Mouse (Mus musculus) myocyte (in vitro differentiated cells): Measurements from ENCODE around the gene Prss32.

Experiments used
- MYOG ChIP-seq, 3 experiments: IDR thresholded peaks; one replicate each; pipeline ENCODE4 v1.6.1; 2011; ENCODE audit warnings: control low read depth in 2 of 3, low read depth in 2 of 3, mild to moderate bottlenecking in 2 of 3; ENCODE audit not compliant: insufficient read length in 2 of 3, control insufficient read depth in 1 of 3, insufficient read depth in 1 of 3
- POLR2A ChIP-seq: IDR thresholded peaks from one replicate; pipeline ENCODE4 v1.6.1; 2011; ENCODE audit warnings: low read depth, mild to moderate bottlenecking, control low read depth, moderate library complexity; ENCODE audit not compliant: insufficient read length
- POLR2AphosphoS2 ChIP-seq: IDR thresholded peaks from one replicate; pipeline ENCODE4 v1.6.1; 2011; ENCODE audit warnings: low read depth, control low read depth; ENCODE audit not compliant: insufficient read length
- TCF12 ChIP-seq: IDR thresholded peaks from one replicate; pipeline ENCODE4 v1.6.1; 2011; ENCODE audit warnings: mild to moderate bottlenecking, control low read depth; ENCODE audit not compliant: poor library complexity, insufficient read depth, severe bottlenecking
- USF1 ChIP-seq: IDR thresholded peaks from one replicate; pipeline ENCODE4 v1.6.1; 2011; ENCODE audit warnings: low read depth, mild to moderate bottlenecking, control low read depth, moderate library complexity

DNA sequence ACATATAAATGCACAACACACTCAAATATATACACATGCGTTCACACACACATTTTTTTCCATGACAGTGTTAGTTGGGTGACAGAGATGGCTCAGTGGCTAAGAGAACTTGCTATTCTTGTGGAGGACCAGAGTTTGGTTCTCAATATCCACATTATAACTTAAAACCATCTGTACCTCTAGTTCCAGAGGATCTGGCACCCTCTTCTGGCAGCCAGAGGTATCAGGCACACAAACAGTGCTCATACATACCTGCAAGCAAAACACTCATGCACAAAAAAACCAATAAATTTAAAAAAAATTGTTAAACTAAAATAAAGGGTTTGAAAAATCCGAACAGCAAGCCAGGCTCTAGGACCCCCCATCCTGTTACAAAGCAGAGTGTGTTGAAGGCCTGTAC, 6.4 kb downstream of the Prss32 start:
- TF ChIP-seq USF1 (no peak), TCF12 (no peak), POLR2AphosphoS2 (no peak), POLR2A (no peak), MYOG (IDR thresholded peaks at IDR 0.05; ENCODE audit: control insufficient read depth in 1 of 3, insufficient read depth in 1 of 3, insufficient read length in 2 of 3, low read depth in 2 of 3) (no peak)
